Mouse (Mus musculus) midbrain, embryonic 14.5 days (tissue): Measurements from ENCODE around the gene Bcar1. TPM values are rescaled to one million over a fixed set of nuclear protein-coding genes. Genes with fewer than 3 reads are reported as not detected.

Experiments
- ATAC-seq: fragments of 200-750 bp; cut with Nextera tagmentation; 2 replicates; pipeline ENCODE4 v1.8.0; 2017; ENCODE audit warnings: moderate number of reproducible peaks, moderate library complexity; ENCODE audit not compliant: low FRiP score, low TSS enrichment
- DNase-seq: peaks from one replicate; pipeline ENCODE4 v3.0.0-alpha.2; 2015
- H3K27ac ChIP-seq: fragments of 300-500 bp; sonication (generic); replicated peaks from 2 replicates; pipeline ENCODE4 v1.5.1; 2014; ENCODE audit warnings: mild to moderate bottlenecking, low read depth, low read length, moderate library complexity
- H3K27me3 ChIP-seq: fragments of 300-500 bp; sonication (generic); 2 replicates; pipeline ENCODE4 v1.6.1; 2014; ENCODE audit warnings: low read length, control low read depth, mixed read lengths; ENCODE audit not compliant: control insufficient read depth, insufficient read depth
- H3K36me3 ChIP-seq: fragments of 300-500 bp; sonication (generic); 2 replicates; pipeline ENCODE4 v1.6.1; 2014; ENCODE audit warnings: low read length, control low read depth; ENCODE audit not compliant: control insufficient read depth, insufficient read depth
- H3K4me1 ChIP-seq: fragments of 300-500 bp; sonication (generic); 2 replicates; pipeline ENCODE4 v1.6.1; 2014; ENCODE audit warnings: mild to moderate bottlenecking, antibody characterized with exemption, low read length, control low read depth; ENCODE audit not compliant: control insufficient read depth, insufficient read depth
- H3K4me2 ChIP-seq: fragments of 300-500 bp; sonication (generic); 2 replicates; pipeline ENCODE4 v1.6.1; 2014; ENCODE audit warnings: mild to moderate bottlenecking, low read length, moderate library complexity
- H3K4me3 ChIP-seq: fragments of 300-500 bp; sonication (generic); replicated peaks from 2 replicates; pipeline ENCODE4 v1.5.1; 2014; ENCODE audit warnings: low read depth, low read length
- H3K9ac ChIP-seq: fragments of 300-500 bp; sonication (generic); replicated peaks from 2 replicates; pipeline ENCODE4 v1.6.1; 2014; ENCODE audit warnings: mild to moderate bottlenecking, low read length, moderate library complexity
- H3K9me3 ChIP-seq: fragments of 300-500 bp; sonication (generic); 2 replicates; pipeline ENCODE4 v1.6.1; 2016; ENCODE audit warnings: low read length, control low read depth, mixed read lengths; ENCODE audit not compliant: control insufficient read depth
- WGBS: fragments of 180-500 bp; shearing (Covaris S2); extraction: QIAGEN DNeasy Blood & Tissue Kit; methylation state at CpG from one replicate; pipeline ENCODE4 v1.1.7; 2014; 5-methylcytosine and 5-hydroxymethylcytosine counted together
- polyA plus RNA-seq: library from polyadenylated mRNA; unstranded; fragments of >200 nt; fragmentation: Nextera tagmentation; extraction: Ambion mirVana; gene quantifications from 2 replicates; pipeline ENCODE4 v1.2.1, GENCODE M21; 2014

Bcar1 gene
- polyA plus RNA-seq, 1 experiment from 2014 or later: 52.7 TPM

- Histone ChIP-seq H3K9ac (no peak overlapping the region), H3K4me1 (no peaks in the 10 kb centered on the region), H3K27me3 (no peaks in the 10 kb centered on the region), H3K36me3 (0 out of 2 replicates have a peak, but pooled peaks cover 4% of the 10 kb centered on the region), H3K4me2 (no peak overlapping the region), H3K27ac (no peak overlapping the region), H3K9me3 (no peaks in the 10 kb centered on the region), H3K4me3 (no peak overlapping the region)
- DNase-seq (no peak), ATAC-seq (no peak)
- 85% methylated on average over 13 of the region's 13 CpGs for WGBS
Measured at GRCm38 (mm10) chr8:111760708-111761107, 17.1 kb upstream of the Bcar1 start.

DNA sequence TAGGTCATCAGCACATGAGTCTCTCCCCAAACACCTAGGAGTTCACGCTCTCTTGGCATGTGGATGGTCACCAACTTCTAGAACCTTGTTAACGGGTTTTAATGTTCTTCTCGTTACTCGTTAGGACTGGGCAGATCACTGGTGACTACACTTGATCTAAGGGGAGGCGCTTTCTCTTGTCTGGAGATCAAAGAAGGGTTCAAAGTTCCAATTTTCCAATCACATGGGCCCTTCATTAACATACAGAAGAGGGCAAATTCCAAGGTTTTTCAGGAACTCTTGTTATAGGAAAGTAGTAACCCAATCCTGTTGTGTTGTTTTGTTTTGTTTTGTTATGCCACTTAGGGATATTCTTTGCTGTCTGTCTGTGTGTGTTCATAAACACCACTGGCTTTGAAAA is 15.2 kb upstream of the Bcar1 start:
- ATAC-seq (no peak), DNase-seq (no peak)
- Histone ChIP-seq H3K4me3 (no peak overlapping the region), H3K27me3 (no peaks in the 10 kb centered on the region), H3K4me1 (no peaks in the 10 kb centered on the region), H3K36me3 (no peaks in the 10 kb centered on the region), H3K4me2 (no peak overlapping the region), H3K27ac (no peak overlapping the region), H3K9me3 (no peaks in the 10 kb centered on the region), H3K9ac (no peak overlapping the region)
- 91% methylated on average over 5 of the region's 5 CpGs for WGBS

DNA sequence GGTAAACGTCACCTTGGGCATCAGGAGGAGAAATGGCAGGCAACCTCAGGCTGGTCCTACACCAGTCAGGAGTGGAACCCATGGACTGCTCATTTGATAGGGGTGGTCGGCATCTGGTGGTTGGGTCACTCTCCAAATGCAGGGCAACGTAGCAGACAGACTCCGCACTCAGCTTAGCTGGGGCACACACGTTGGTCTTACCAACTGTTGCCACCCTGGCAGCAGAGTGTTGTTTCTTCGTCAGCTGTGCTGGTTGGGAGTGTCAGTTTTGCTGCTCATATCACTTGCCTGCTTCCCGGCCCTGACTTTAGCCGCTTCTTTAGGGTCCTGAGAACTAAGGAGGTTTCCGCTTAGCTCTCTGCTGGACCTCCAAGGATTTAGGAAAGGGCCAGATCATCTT is 14.0 kb upstream of the Bcar1 start:
- ATAC-seq: no peak
- Histone ChIP-seq H3K4me1 (no peaks in the 10 kb centered on the region), H3K27ac (no peak overlapping the region), H3K9me3 (no peaks in the 10 kb centered on the region), H3K27me3 (no peaks in the 10 kb centered on the region), H3K36me3 (no peaks in the 10 kb centered on the region), H3K4me2 (no peak overlapping the region), H3K9ac (no peak overlapping the region), H3K4me3 (no peak overlapping the region)
- no peak for DNase-seq
- WGBS: 92% methylated on average over 9 of the region's 9 CpGs

DNA sequence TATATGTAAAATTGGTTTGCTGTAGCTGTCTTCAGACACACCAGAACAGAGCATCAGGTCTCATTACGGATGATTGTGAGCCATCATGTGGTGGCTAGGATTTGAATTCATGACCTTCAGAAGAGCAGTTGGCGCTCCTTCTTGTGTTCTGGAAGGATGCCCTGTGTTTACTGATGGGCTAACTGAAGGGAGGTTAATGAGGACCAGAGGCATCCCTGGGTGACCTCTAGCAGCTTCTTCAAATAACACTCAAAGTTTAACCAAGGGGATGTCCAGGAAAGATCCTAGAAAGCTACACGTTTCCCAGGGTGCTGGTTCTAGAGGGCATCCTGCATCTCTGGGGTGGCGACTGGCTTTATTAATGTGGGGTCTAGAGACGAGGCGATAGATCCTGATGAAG is 11.1 kb upstream of the Bcar1 start:
- H3K27me3 ChIP-seq: no peaks in the 10 kb centered on the region
- no peak for DNase-seq
- no peaks in the 10 kb centered on the region for H3K9me3 ChIP-seq
- no peaks in the 10 kb centered on the region for H3K4me1 ChIP-seq
- no peak overlapping the region for H3K9ac ChIP-seq
- H3K4me3 ChIP-seq: no peak overlapping the region
- no peak for ATAC-seq
- WGBS: 90% methylated on average over 6 of the region's 6 CpGs
- H3K36me3 ChIP-seq: no peaks in the 10 kb centered on the region
- no peak overlapping the region for H3K4me2 ChIP-seq
- no peak overlapping the region for H3K27ac ChIP-seq

GRCm38 (mm10) chr8:111754088-111754487 is 10.5 kb upstream of the Bcar1 start:
- no peak overlapping the region for H3K4me3 ChIP-seq
- no peak overlapping the region for H3K4me2 ChIP-seq
- H3K9ac ChIP-seq: no peak overlapping the region
- no peaks in the 10 kb centered on the region for H3K9me3 ChIP-seq
- DNase-seq: no peak
- 63% methylated on average over 2 of the region's 2 CpGs for WGBS
- no peak for ATAC-seq
- no peaks in the 10 kb centered on the region for H3K4me1 ChIP-seq
- H3K27me3 ChIP-seq: no peaks in the 10 kb centered on the region
- no peak overlapping the region for H3K27ac ChIP-seq
- no peaks in the 10 kb centered on the region for H3K36me3 ChIP-seq

DNA sequence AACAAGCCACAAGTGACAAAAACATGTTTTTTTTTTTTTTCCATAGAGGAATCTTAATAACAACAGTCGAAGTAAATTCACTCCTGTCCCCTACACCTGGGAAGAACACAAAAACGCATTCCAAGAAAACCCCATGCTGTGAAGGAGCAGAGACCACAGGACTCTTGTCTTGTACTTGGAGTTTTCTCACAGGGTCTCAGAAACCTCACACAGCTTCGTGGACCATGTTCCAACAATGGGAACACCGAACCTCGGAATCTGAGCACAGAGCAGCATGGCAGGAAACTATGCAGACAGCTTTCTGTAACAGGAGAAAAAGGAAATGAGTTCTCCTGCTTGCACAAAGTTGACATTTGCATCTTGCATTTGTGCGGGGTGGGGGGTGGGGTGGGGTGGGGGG is 5.2 kb upstream of the Bcar1 start:
- Histone ChIP-seq H3K9ac (no peak overlapping the region), H3K4me2 (no peak overlapping the region), H3K27ac (no peak overlapping the region), H3K27me3 (no peaks in the 10 kb centered on the region), H3K9me3 (no peaks in the 10 kb centered on the region), H3K4me1 (peaks cover 10% of the 10 kb centered on the region), H3K4me3 (no peak overlapping the region), H3K36me3 (no peaks in the 10 kb centered on the region)
- DNase-seq: no peak
- WGBS: 58% methylated on average over 6 of the region's 6 CpGs
- no peak for ATAC-seq

DNA sequence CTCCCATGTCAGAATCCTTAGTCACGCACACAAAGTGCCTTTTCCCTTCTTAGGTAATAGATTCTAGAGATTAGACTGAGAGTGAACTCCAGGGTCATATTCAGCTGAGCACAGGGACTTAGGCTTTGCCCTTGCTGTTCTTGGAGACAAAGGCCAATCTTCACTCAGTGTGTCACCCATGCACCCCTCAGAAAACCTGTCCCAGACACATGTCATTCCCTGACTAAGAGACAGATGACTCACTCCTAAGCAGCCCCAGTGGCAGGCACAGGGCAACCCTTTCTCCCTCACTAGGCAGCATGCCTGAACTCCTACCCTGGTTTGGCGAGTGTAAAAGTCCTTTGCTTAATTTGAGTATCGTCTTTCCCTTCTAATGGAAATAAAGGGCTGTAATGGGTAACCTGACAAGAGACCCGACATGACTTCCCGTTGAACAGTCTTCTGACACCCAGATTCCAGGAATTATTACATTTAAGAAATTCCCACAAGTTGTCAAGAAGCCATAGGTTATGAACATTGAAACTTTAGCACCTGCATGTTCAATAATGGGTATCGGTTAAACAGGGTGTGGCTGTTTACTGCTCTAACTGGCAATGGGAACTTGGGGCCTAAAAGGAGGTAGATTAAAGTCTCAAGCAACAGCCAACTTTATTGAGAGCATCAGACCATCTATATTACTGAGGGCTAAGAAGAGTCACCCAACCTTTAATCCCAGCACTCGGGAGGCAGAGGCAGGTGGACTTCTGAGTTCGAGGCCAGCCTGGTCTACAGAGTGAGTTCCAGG is 4.4 kb upstream of the Bcar1 start:
- WGBS: 87% methylated on average over 8 of the region's 8 CpGs
- H3K4me2 ChIP-seq: no peak overlapping the region

GRCm38 (mm10) chr8:111746582-111747465 is 3.2 kb upstream of the Bcar1 start:
- H3K4me2 ChIP-seq: no peak overlapping the region
- ATAC-seq (no peak), DNase-seq (no peak)
- no peak overlapping the region for H3K27ac ChIP-seq
- peaks cover 21% of the 10 kb centered on the region for H3K4me1 ChIP-seq
- no peak overlapping the region for H3K9ac ChIP-seq
- H3K36me3 ChIP-seq: no peaks in the 10 kb centered on the region
- no peak overlapping the region for H3K4me3 ChIP-seq
- 78% methylated on average over 13 of the region's 13 CpGs for WGBS
- no peaks in the 10 kb centered on the region for H3K27me3 ChIP-seq
- H3K9me3 ChIP-seq: no peaks in the 10 kb centered on the region

More for the DNA sequence above, 4.4 kb upstream of the Bcar1 start:
- ATAC-seq (no peak), DNase-seq (no peak)
- Histone ChIP-seq H3K4me3 (no peak overlapping the region), H3K27me3 (no peaks in the 10 kb centered on the region), H3K27ac (no peak overlapping the region), H3K36me3 (no peaks in the 10 kb centered on the region), H3K9me3 (no peaks in the 10 kb centered on the region), H3K9ac (no peak overlapping the region), H3K4me1 (peaks cover 10% of the 10 kb centered on the region)
